Mouse (Mus musculus) C2C12 (cell line): ENCODE data around the gene Auts2.

Experiments used
- CTCF ChIP-seq: IDR thresholded peaks from one replicate; pipeline ENCODE4 v1.5.1; 2011; ENCODE audit not compliant: control insufficient read depth, insufficient read depth, insufficient read length
- MAX ChIP-seq: IDR thresholded peaks from one replicate; pipeline ENCODE4 v1.6.1; 2011; ENCODE audit warnings: mild to moderate bottlenecking, control low read depth
- MYOD1 ChIP-seq: IDR thresholded peaks from one replicate; pipeline ENCODE4 v1.6.1; 2011; ENCODE audit warnings: low read depth; ENCODE audit not compliant: control insufficient read depth, insufficient read length

DNA sequence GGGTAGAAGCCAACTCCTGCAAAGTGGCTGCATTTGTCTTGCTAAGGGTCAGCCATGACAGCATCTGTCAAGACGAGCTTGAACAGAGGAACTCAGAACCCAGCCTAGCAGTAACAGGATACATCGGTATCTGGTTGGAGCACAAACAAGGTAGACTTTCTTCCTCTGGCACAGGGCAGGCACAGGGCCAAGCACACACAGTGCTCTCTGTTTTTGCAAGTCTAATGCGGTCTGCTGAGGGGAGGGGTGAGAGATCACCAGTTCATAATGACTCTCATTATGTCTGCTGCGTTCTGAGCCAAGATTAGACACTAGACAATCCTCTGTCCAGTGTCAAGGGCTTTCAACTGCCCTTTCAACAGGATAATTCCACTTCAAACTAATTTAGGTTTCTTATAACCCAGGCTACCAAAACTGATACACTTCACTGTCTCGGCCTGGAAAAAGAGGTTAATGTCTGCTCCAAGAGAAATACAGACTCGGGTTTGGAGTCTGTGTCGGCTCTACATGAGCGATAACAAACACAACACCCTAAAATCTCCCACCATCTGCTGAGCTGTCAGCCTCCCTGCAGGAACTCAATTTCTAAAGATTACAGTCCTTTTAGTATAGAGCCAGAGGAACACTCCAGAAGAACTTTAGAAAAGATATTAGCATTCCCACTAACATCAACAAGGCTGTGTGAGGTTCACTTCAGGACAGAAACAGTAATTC, 313.3 kb downstream of the Auts2 start:
- TF ChIP-seq CTCF, result no peak
- TF ChIP-seq MAX, result no peak
- no peak for TF ChIP-seq MYOD1
